Mouse (Mus musculus) E14TG2a.4 (cell line): ENCODE measurements around the gene Fat3.

Source experiments
- CTCF ChIP-seq: conservative IDR thresholded peaks from 2 replicates; pipeline ENCODE4 v1.5.1; 2014; ENCODE audit warnings: low read length
- NANOG ChIP-seq: IDR thresholded peaks from 2 replicates; pipeline ENCODE4 v1.6.1; 2014; ENCODE audit warnings: borderline replicate concordance, low read length, mixed read lengths

- TF ChIP-seq CTCF = no peak
- no peak for TF ChIP-seq NANOG
Observed at GRCm38 (mm10) chr9:15920271-15920670, 580.8 kb downstream of the Fat3 start.
